Mouse (Mus musculus) heart, embryonic 12.5 days (tissue): ENCODE measurements around the gene Cped1. TPM values are rescaled to one million over a fixed set of nuclear protein-coding genes. Genes with fewer than 3 reads are reported as not detected.
"Not testable (repeated sequence)": the region's sequence is repeated elsewhere in the genome, so short reads cannot be mapped to it uniquely, and the experiment has no call there.

Source experiments
- ATAC-seq: fragments of 200-750 bp; cut with Nextera tagmentation; 2 replicates; pipeline ENCODE4 v1.8.0; 2017; ENCODE audit warnings: moderate TSS enrichment, moderate library complexity; ENCODE audit not compliant: insufficient number of reproducible peaks, low FRiP score
- H3K27ac ChIP-seq: fragments of 300-500 bp; sonication (generic); 2 replicates; pipeline ENCODE4 v1.5.1; 2016; ENCODE audit warnings: mild to moderate bottlenecking, moderate library complexity; ENCODE audit not compliant: poor library complexity, severe bottlenecking
- H3K27me3 ChIP-seq: fragments of 300-500 bp; sonication (generic); replicated peaks from 2 replicates; pipeline ENCODE4 v1.6.1; 2016; ENCODE audit warnings: mild to moderate bottlenecking, moderate library complexity
- H3K36me3 ChIP-seq: fragments of 300-500 bp; sonication (generic); 2 replicates; pipeline ENCODE4 v1.6.1; 2016; ENCODE audit warnings: mild to moderate bottlenecking, moderate library complexity
- H3K4me1 ChIP-seq: fragments of 300-500 bp; sonication (generic); replicated peaks from 2 replicates; pipeline ENCODE4 v1.6.1; 2016; ENCODE audit warnings: mild to moderate bottlenecking
- H3K4me2 ChIP-seq: fragments of 300-500 bp; sonication (generic); 2 replicates; pipeline ENCODE4 v1.6.1; 2016; ENCODE audit warnings: mild to moderate bottlenecking, moderate library complexity
- H3K4me3 ChIP-seq: fragments of 300-500 bp; sonication (generic); 2 replicates; pipeline ENCODE4 v1.5.1; 2016; ENCODE audit warnings: mild to moderate bottlenecking
- H3K9ac ChIP-seq: fragments of 300-500 bp; sonication (generic); 2 replicates; pipeline ENCODE4 v1.6.1; 2016; ENCODE audit warnings: mild to moderate bottlenecking, moderate library complexity
- H3K9me3 ChIP-seq: fragments of 300-500 bp; sonication (generic); replicated peaks from 2 replicates; pipeline ENCODE4 v1.6.1; 2016; ENCODE audit warnings: mild to moderate bottlenecking, moderate library complexity
- whole genome bisulfite sequencing: fragments of 180-500 bp; shearing (Covaris S2); methylation state at CpG from one replicate; pipeline ENCODE4 v1.1.7; 2016; 5-methylcytosine and 5-hydroxymethylcytosine counted together
- polyA plus RNA-seq: library from polyadenylated mRNA; unstranded; fragments of >200 nt; fragmentation: Nextera tagmentation; extraction: Ambion mirVana; gene quantifications from 2 replicates; pipeline ENCODE4 v1.2.1, GENCODE M21; 2016

The Cped1 gene
- polyA plus RNA-seq, 1 experiment from 2014 or later, result 5.2 TPM

DNA sequence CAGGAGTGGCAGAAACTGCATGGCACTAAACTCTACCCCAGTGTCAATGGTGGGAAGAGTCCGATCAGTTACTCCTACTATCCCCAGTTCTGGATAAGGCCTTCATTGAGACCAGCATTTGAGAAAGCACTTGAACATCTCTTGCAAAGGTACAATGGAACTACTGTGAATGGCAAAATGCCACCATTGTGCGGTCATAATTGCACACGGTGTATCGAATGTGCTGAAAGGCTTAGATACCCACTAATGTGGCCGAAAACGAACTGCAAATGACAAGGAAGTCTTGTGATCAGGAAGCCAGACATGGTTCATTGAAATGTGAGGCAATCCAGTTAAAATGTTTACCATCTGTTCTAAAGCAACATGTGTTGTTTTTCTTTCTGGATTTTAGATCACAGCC lies 247.8 kb downstream of the Cped1 start:
- H3K4me3 ChIP-seq, result no peak overlapping the region
- H3K4me2 ChIP-seq, result no peak overlapping the region
- no peaks in the 10 kb centered on the region for H3K9me3 ChIP-seq
- no peak for ATAC-seq
- no peaks in the 10 kb centered on the region for H3K36me3 ChIP-seq
- no peak overlapping the region for H3K9ac ChIP-seq
- peaks cover 14% of the 10 kb centered on the region for H3K4me1 ChIP-seq
- no peaks in the 10 kb centered on the region for H3K27me3 ChIP-seq
- no peak overlapping the region for H3K27ac ChIP-seq
- WGBS, result 71% methylated on average over 6 of the region's 6 CpGs

DNA sequence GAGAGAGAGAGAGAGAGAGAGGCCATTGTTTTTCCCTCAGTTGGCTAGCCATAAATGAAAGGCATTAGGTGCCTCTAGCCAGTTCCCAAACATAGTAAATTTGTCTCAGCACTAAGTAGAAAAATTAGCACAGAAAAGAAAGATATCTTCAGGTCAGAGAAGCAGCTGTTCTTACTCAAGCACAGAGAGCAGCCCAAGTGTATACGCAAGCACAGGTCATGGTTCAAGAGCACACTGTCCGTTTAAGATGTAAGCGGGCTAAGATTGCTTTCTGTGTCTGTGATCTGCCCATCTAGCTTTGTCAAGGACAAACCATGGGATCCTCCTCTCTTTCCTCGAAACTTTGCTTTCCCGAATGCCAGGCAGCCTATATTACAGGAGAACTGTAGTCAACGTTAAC lies 249.4 kb downstream of the Cped1 start:
- 74% methylated on average over 6 of the region's 6 CpGs for WGBS
- H3K4me3 ChIP-seq, result no peak overlapping the region
- H3K9me3 ChIP-seq, result no peaks in the 10 kb centered on the region
- H3K4me2 ChIP-seq, result no peak overlapping the region
- ATAC-seq, result no peak
- peaks cover 14% of the 10 kb centered on the region for H3K4me1 ChIP-seq
- no peak overlapping the region for H3K27ac ChIP-seq
- H3K27me3 ChIP-seq, result no peaks in the 10 kb centered on the region
- H3K9ac ChIP-seq, result no peak overlapping the region
- peaks cover 2% of the 10 kb centered on the region; the same call in 1 of the 2 replicates for H3K36me3 ChIP-seq

DNA sequence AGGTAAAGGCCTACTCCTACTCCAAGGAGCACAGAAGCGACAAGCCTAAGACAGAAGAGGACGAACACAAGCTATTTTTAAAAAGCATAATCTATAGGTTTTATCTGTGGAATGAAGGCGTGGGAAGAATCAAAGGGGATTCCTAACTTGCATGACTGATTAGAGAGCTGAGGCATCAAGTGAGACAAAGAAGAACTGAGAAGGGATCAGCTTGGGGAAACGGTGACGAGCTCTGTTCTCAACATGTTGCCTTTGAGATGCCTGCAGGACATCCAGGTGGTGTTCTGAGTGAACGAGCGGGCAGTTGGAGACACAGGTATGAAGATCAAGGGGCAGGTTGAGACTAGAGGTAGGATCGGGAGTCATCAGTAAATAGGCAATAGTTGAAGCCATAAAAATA lies 257.6 kb downstream of the Cped1 start:
- no peak for ATAC-seq
- WGBS, result 59% methylated on average over 8 of the region's 8 CpGs
- H3K9me3 ChIP-seq, result no peaks in the 10 kb centered on the region
- H3K36me3 ChIP-seq, result peaks cover 3% of the 10 kb centered on the region; the same call in 1 of the 2 replicates
- no peak overlapping the region for H3K27ac ChIP-seq
- H3K27me3 ChIP-seq, result no peaks in the 10 kb centered on the region
- no peak overlapping the region for H3K4me3 ChIP-seq
- H3K9ac ChIP-seq, result no peak overlapping the region
- no peak overlapping the region for H3K4me2 ChIP-seq
- H3K4me1 ChIP-seq, result peaks cover 9% of the 10 kb centered on the region; the same call in 1 of the 2 replicates

GRCm38 (mm10) chr6:22246696-22247095 lies 261.0 kb downstream of the Cped1 start:
- WGBS, result 84% methylated on average over 2 of the region's 2 CpGs
- H3K9ac ChIP-seq, result no peak overlapping the region
- H3K9me3 ChIP-seq, result no peaks in the 10 kb centered on the region
- no peak overlapping the region for H3K27ac ChIP-seq
- H3K27me3 ChIP-seq, result no peaks in the 10 kb centered on the region
- peaks cover 9% of the 10 kb centered on the region; the same call in 1 of the 2 replicates for H3K4me1 ChIP-seq
- H3K4me3 ChIP-seq, result no peak overlapping the region
- no peak overlapping the region for H3K4me2 ChIP-seq
- H3K36me3 ChIP-seq, result no peaks in the 10 kb centered on the region
- ATAC-seq, result no peak

GRCm38 (mm10) chr6:22258784-22259183 lies 273.1 kb downstream of the Cped1 start:
- no peak overlapping the region for H3K4me3 ChIP-seq
- no peaks in the 10 kb centered on the region for H3K27me3 ChIP-seq
- H3K4me2 ChIP-seq, result no peak overlapping the region
- H3K9me3 ChIP-seq, result no peaks in the 10 kb centered on the region
- peaks cover 7% of the 10 kb centered on the region for H3K4me1 ChIP-seq
- no peak overlapping the region for H3K27ac ChIP-seq
- peak; percentile 42; the same call in 1 of the 2 replicates for ATAC-seq
- H3K9ac ChIP-seq, result no peak overlapping the region
- 41% methylated on average over 4 of the region's 4 CpGs for WGBS
- no peaks in the 10 kb centered on the region for H3K36me3 ChIP-seq

GRCm38 (mm10) chr6:22262519-22262918 lies 276.8 kb downstream of the Cped1 start:
- H3K4me1 ChIP-seq, result peaks cover 7% of the 10 kb centered on the region
- H3K9ac ChIP-seq, result no peak overlapping the region
- 59% methylated on average over 4 of the region's 4 CpGs for WGBS
- H3K4me3 ChIP-seq, result no peak overlapping the region
- no peaks in the 10 kb centered on the region for H3K36me3 ChIP-seq
- no peak for ATAC-seq
- no peak overlapping the region for H3K27ac ChIP-seq
- H3K4me2 ChIP-seq, result no peak overlapping the region
- H3K27me3 ChIP-seq, result no peaks in the 10 kb centered on the region
- no peaks in the 10 kb centered on the region for H3K9me3 ChIP-seq

DNA sequence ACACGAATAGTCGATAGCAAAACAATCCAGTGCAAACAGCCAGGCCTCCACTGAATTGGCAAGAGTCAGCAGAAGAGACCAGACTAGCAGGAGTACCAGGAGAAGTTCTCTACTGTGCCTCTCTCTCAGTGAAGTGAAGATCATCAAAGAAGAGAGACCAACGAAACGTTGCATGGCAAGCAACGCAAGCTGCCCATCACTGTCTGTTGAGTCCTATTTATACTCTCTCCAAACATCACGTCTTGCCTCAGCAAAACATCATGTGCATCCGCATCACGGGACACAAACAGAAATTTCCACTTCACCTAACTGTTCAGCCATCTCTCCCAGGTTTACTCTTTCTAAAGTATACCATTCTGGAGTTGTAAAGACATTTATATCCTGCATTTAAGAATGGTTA lies 278.4 kb downstream of the Cped1 start:
- H3K4me1 ChIP-seq, H3K4me3 ChIP-seq, H3K27me3 ChIP-seq, H3K9me3 ChIP-seq, ATAC-seq, H3K27ac ChIP-seq, H3K4me2 ChIP-seq, H3K36me3 ChIP-seq, H3K9ac ChIP-seq: not testable (repeated sequence)
- 80% methylated on average over 8 of the region's 8 CpGs for WGBS

- H3K4me2 ChIP-seq, result no peak overlapping the region
- H3K4me3 ChIP-seq, result no peak overlapping the region
- no peak for ATAC-seq
- no peaks in the 10 kb centered on the region for H3K36me3 ChIP-seq
- H3K27ac ChIP-seq, result no peak overlapping the region
- no peaks in the 10 kb centered on the region for H3K9me3 ChIP-seq
- H3K4me1 ChIP-seq, result peaks cover 11% of the 10 kb centered on the region
- H3K27me3 ChIP-seq, result no peaks in the 10 kb centered on the region
- H3K9ac ChIP-seq, result no peak overlapping the region
- 75% methylated on average over 4 of the region's 4 CpGs for WGBS
These were observed 280.3 kb downstream of the Cped1 start for GRCm38 (mm10) chr6:22266018-22266417.

DNA sequence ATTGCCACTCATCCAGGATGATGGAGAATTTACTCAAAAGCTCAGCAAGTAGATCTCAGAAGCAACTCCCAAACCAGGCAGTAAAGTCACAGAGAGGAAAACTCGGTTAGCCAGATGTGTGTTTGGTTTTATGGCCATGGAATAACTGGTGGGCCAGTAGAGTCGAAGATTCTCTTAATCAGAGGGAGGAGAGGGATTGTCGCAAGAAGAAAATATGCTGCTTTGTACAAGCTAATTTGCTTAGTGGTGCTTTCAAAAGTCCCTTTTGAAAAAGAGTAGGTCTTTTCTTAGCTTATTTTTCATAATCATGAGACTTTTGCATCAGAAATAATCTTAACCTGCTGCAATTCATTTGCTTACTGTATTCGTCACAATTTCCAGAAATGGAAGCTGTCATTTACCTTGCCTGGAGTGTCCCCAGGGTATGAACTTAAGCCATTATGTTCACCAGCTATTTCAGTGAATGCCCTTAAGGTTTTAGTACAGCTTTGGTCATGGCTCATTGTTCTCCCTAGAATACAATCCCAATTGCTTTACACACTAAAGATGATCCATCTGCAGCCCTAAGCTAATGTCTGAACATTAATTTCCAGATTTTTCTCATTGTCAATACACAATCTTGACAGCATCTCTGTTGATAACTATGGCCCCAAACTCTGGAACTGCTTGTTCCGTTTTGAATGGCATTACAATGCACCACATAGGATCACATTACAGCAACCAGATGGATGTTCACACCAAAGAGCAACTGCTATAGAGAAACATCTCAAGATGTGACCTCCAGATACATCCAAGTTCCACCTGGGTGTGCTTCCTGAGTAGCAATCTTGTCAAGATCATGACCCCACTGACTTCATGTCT lies 282.3 kb downstream of the Cped1 start:
- Histone ChIP-seq H3K4me1 (peaks cover 6% of the 10 kb centered on the region; the same call in 1 of the 2 replicates), H3K9ac (no peak overlapping the region), H3K4me3 (no peak overlapping the region), H3K9me3 (no peaks in the 10 kb centered on the region), H3K4me2 (no peak overlapping the region), H3K27ac (no peak overlapping the region), H3K36me3 (no peaks in the 10 kb centered on the region), H3K27me3 (no peaks in the 10 kb centered on the region)
- WGBS, result 73% methylated on average over 5 of the region's 5 CpGs
- ATAC-seq, result no peak

DNA sequence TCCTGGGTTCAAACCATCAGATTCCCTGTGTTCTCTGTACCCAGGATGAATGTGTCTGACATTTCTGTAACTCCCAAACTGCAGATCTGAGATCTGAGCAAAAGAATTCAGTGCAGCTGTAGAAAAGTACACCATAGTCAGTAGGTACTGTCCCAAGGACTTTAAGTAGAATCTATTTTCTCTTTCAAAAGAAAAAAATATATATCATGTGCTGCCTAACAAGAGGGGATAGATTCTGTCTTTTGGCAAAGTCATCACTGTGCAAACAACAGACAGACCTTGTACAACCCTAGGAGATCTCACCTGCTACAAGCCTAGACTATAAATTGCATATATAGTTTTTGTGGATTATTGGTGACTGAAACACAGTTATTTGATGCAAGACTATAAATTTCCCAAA lies 283.0 kb downstream of the Cped1 start:
- H3K27ac ChIP-seq, result no peak overlapping the region
- H3K36me3 ChIP-seq, result no peaks in the 10 kb centered on the region
- ATAC-seq, result no peak
- no peak overlapping the region for H3K9ac ChIP-seq
- no peaks in the 10 kb centered on the region for H3K27me3 ChIP-seq
- no peak overlapping the region for H3K4me3 ChIP-seq
- peaks cover 6% of the 10 kb centered on the region; the same call in 1 of the 2 replicates for H3K4me1 ChIP-seq
- H3K9me3 ChIP-seq, result no peaks in the 10 kb centered on the region
- H3K4me2 ChIP-seq, result no peak overlapping the region

DNA sequence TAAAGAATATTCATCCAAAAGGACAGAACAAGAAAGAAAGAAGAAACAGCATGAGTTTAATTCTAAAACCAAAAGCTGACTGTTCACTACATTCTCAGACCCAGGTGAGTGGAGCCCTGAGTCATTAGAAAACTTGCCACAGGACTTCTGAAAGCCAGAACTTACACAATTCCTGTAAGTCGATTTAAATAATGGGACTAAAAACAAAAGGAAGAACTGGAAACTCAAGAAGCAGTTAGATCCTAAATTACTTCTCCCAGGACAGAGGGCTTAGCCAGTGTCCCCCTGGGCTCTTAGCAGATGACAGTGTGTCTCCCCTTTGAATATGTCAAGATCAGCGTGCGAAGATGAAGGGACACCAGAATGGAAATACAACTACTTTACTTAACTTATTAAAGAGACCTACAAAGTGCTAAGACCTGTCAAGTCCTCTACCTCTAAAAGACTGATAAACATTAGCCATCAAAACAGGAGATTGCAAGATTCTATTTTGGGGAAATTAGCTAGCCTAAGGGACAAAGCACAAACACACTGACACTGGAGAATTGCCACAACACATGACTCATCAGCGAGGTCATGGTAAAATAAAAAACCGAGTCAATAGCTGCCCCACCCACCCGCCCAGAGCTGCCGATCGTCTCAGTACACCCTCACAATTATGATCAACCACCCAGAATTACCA lies 284.3 kb downstream of the Cped1 start:
- no peak overlapping the region for H3K4me2 ChIP-seq
- H3K36me3 ChIP-seq, result no peaks in the 10 kb centered on the region
- no peak overlapping the region for H3K27ac ChIP-seq
- H3K4me1 ChIP-seq, result peaks cover 6% of the 10 kb centered on the region; the same call in 1 of the 2 replicates
- no peaks in the 10 kb centered on the region for H3K9me3 ChIP-seq
- H3K9ac ChIP-seq, result no peak overlapping the region
- 61% methylated on average over 8 of the region's 8 CpGs for WGBS
- no peaks in the 10 kb centered on the region for H3K27me3 ChIP-seq
- no peak for ATAC-seq
- no peak overlapping the region for H3K4me3 ChIP-seq
